Mouse (Mus musculus) layer of hippocampus, adult 2 months (tissue): Measurements from ENCODE around the gene Klhl5. TPM values are rescaled to one million over a fixed set of nuclear protein-coding genes. Genes with fewer than 3 reads are reported as not detected.
A peak's percentile ranks its signal among the peaks of the same experiment; 100 is the strongest.

Source experiments
- DNase-seq, 2 experiments: peaks; one replicate each; pipeline ENCODE4 v3.0.0; 2022; ENCODE audit warnings: low spot score in 2 of 2
- H3K27ac ChIP-seq: fragments of 200-600 bp; 2 replicates; pipeline ENCODE4 v1.8.1; 2022
- H3K4me3 ChIP-seq: fragments of 200-600 bp; 2 replicates; pipeline ENCODE4 v1.8.1; 2022; ENCODE audit warnings: mild to moderate bottlenecking
- CTCF ChIP-seq: fragments of 200-600 bp; conservative IDR thresholded peaks from 2 replicates; pipeline ENCODE4 v1.8.1; 2022; ENCODE audit warnings: antibody characterized with exemption, mild to moderate bottlenecking, moderate library complexity
- total RNA-seq, 2 experiments: library from RNA; stranded (reverse); gene quantifications; 2 replicates each; pipeline ENCODE4 v1.2.3; 2021

The Klhl5 gene
- total RNA-seq, 2 experiments from 2014 or later = 53.8 to 62.9 TPM

DNA sequence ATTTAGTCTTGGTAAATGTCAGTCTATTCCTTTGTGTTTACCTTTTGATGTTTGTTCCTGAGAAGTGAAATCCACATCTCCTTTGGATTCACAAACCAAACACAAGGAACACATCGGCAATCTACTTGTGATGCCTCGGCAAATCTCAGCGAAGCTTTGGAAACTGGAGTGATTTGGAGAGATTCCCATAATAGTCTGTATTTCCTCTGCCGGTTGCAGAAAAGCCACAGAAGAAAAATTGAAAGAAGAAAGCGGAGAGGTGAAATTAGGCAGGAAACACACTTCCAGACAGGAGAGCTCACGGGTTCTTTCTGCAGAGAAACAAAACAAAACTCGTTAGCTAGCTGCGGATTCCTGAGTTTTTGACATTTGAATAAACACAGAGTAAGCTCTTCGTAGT is 27.5 kb upstream of the Klhl5 start:
- Histone ChIP-seq H3K27ac (peak overlapping the region; percentile 78), H3K4me3 (peak overlapping the region; percentile 63)
- no peak for TF ChIP-seq CTCF
- DNase-seq = peak; percentile 14 to 43

DNA sequence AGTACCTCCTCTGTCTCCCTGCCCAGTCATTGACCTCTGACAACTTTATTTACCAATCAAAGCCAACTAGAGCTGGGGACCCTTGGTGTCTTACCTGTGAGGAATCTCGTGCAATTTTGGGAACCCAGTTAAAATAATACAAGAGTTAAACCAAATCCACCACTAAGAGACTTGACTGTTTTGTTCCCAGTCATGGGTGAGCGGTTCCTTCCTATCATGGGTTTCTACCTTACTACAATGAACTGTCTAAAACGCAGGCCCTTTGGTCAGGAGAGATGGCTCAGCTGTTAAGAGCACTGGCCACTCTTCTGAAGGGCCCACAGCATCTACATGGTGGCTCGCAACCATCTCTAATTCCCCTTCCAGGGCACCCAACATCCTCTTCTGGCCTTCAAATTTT is 25.5 kb upstream of the Klhl5 start:
- TF ChIP-seq CTCF = no peak
- DNase-seq = no peak
- Histone ChIP-seq H3K27ac (no peak overlapping the region), H3K4me3 (no peak overlapping the region)

DNA sequence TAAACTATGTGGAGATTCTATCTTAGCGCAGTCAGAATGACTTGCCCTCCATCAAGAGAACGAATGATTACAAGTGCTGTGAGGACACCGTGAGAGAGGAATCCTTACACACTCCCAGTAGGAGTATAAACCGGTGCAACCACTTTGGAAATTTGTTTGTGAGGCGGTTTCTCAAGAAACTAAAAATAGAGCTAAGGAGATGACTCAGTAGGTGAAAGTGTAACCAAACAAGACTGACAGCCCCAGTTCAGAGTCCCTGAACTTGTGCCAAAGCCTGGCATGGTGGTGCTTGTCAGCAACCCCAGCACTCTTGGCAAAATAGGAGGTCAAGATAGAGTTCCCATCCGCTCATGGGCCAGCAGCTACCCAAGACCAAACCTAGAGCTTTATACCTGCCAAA is 20.8 kb upstream of the Klhl5 start:
- DNase-seq = no peak
- H3K4me3 ChIP-seq = no peak overlapping the region
- no peak overlapping the region for H3K27ac ChIP-seq
- no peak for TF ChIP-seq CTCF

DNA sequence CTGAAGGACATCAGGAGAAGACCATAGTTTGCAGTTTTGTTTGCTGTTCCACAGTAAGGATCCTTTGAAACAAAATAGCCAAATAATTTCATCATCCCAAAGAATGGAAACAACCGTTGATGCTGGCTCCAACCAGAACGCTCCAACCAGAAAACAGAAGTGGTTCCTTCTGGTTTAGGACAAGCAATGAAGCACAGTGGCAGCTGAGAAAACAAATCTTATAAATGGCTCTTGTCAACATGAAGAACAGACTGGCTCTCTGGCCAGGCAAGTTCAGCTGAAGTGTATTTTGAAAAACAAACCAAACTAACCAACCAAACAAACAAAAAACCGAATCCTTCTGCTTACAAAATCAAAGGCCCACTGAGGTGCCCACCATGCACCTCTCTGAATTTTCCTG is 17.6 kb upstream of the Klhl5 start:
- no peak for DNase-seq
- no peak for TF ChIP-seq CTCF

DNA sequence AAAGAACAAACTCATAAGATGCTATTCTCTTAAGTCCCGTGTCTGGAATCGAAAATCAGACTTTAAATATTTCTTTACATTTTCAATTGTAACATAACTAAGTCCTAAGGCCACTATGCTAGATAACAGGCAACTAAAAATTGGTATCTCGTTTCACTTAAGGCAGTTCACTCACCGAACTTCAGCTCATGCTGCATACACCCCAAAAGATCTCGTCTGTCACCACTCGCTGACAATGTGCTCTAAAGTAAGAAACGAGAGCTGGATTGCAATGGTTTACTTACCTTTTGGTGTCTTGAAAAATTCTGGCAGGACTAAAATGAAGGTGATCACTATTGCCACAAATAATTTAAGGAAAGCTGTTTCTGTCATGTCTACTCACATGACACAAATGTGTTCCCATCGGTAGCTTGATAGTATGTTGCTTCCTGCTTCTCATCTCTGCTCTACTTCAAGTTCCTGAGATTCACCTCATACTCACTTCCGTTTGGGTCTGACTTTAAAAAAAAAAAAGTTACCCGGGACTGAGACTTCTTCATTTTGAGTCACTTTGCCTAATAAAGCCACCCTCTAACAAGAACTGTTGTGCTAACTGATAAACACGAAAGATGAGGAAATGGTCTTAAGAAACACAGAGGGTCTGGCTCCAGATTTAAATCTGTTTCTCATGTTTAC is 16.0 kb upstream of the Klhl5 start:
- no peak for TF ChIP-seq CTCF
- no peak overlapping the region for H3K27ac ChIP-seq
- H3K4me3 ChIP-seq = no peak overlapping the region
- DNase-seq = no peak

More for the DNA sequence above, 17.6 kb upstream of the Klhl5 start:
- Histone ChIP-seq H3K4me3 (no peak overlapping the region), H3K27ac (no peak overlapping the region)

DNA sequence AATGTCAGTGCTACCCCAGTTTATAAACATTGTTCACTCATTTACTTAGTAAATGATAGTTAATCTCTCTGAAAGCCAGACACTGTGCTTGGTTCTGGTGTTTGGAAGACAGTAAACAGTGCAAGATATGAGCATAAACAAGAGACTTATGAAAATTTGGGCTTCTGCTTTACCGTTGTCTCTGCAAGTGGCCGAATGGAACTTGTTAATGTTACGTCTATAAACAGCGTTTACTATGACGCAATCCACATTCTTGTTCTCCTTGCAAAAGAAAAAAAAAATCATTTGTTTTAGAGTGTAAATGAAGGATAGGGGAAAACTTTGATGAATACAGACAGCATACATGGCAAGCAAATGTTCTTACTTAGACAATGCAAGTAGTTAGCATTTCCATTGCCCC is 15.4 kb upstream of the Klhl5 start, which contains the start of gene Tmem156:
Gene Tmem156 (minus strand): TSS at position 212 of the 400 bp plus-strand sequence.
- Histone ChIP-seq H3K27ac (no peak within 1 kb of the TSS), H3K4me3 (no peak within 1 kb of the TSS)
- DNase-seq = no peak
- no peak for TF ChIP-seq CTCF

DNA sequence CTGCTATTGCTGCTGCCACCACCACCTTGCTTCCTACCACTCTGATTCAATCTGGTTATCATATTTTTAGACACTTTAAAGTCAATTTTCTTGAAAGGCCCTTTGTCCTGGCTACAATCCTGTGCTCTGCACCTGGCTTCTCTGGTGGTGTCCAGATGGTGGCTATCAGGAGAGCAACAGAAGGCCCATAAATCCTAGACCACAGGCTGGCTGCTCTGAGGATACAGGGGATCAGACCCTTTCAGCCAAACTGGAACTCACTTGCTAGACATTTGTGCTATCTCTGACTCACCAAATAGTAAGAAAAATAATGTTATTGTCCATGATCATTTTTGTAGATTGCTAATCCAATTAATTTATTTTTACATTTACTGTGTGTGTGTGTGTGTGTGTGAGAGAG is 13.6 kb upstream of the Klhl5 start:
- DNase-seq = no peak
- TF ChIP-seq CTCF = no peak
- no peak overlapping the region for H3K27ac ChIP-seq
- no peak overlapping the region for H3K4me3 ChIP-seq

DNA sequence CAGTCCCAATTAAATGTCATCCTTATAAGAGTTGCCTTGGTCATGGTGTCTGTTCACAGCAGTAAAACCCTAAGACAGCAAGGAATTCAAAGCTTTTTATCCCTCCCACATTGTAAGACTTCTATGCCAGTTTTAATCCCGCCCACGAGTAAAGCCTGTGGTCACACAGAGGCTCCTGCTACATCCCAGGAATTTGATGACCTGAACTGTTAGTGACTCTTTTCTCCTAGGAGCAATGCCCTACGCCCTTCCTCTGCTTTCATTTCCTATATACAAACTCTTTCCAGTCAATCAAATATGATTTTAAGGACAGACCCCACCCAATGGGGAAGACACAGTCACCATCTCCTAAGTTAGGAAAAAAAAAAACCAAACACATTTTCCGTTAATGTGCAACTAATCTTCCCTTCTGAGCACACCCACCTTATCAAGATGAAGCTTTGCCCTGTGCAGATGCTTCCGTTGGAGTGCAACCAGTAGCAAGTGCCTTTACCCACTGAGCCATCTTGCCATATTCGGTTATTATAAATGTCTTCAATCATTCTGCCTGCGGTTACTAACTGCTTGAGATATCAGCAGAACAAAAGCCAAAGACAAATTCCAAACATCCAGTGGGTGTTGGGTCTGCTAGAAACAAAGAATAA is 12.3 kb upstream of the Klhl5 start:
- no peak overlapping the region for H3K27ac ChIP-seq
- no peak overlapping the region for H3K4me3 ChIP-seq
- no peak for TF ChIP-seq CTCF
- no peak for DNase-seq

DNA sequence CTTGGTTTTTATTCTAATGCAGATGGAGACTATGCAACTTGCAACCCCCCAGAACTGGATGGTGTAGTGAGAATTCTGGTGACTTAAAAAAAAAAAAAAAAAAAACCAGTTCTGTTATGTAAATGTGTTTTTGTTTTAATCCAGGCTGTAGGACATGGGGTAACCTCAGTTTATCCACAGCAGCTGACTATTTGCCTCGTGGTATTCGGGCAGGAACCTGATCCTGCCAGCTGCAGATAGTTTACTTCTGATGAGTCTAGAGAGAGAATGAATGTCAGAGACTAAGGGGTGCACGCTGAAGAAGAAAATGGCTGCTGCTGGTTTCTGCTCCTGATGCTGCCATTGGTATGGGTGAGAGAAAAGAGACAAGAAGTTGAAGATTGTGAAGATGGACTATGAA is 11.3 kb upstream of the Klhl5 start:
- no peak for DNase-seq
- Histone ChIP-seq H3K4me3 (no peak overlapping the region), H3K27ac (no peak overlapping the region)
- no peak for TF ChIP-seq CTCF

DNA sequence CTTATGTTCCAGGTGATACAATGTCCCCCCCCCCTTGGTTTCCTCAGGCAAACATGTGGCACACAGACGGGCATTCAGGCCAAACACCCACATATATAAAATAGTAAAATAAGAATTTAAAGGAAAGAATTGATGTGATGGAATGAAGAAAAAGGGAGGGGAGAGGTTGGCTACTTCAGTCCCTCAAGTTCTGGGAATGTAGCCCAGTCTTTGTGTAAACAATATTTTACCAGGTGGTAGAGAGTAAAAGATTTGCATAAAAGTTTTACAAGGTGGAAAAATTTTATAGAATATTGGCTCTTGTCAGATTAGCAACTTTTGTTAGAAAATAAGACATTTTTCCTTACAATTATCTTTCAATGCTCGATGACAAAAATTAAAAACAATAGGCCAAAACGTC is 10.5 kb upstream of the Klhl5 start:
- DNase-seq = no peak
- TF ChIP-seq CTCF = no peak
- H3K27ac ChIP-seq = no peak overlapping the region
- H3K4me3 ChIP-seq = no peak overlapping the region

DNA sequence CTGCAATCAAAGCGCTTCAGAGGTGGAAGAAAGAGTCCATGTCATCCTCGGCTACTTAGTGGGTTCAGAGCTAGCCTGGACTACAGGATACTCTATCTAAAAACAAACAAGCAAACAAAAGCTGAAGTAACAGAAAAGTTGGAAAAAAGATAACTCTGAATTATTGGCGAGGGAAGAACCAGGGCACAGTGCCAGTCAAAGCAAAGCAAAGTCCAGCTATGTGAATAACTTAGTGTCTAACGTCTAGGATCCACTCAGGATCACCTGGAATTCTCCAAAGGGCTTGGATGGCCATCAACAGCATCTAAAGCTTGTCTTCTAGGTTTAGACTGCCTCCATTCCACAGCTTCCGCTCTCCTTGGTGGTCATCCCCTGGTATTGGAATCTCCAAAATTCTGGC is 9.9 kb upstream of the Klhl5 start:
- no peak for DNase-seq
- Histone ChIP-seq H3K4me3 (no peak overlapping the region), H3K27ac (no peak overlapping the region)
- TF ChIP-seq CTCF = no peak

DNA sequence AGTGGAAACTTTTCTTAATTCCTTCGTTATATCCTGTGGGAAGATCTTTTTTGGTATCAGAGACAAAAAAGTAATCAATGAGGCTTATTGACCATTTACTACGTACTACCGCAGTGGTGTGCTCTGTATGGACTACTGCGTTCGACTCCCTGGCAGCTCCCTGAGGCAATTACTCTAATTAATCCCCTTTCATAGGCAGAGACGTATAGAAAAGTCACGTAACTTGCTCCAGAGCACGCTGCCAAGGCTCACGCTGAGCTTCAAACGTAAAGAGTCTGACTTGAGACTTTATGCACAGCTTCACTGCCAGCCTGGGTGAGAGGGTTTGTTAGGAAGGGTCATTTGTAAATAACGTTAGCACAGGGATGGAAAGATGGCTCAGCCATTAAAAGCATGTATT is 7.3 kb upstream of the Klhl5 start:
- no peak for TF ChIP-seq CTCF
- Histone ChIP-seq H3K4me3 (no peak overlapping the region), H3K27ac (no peak overlapping the region)
- DNase-seq = no peak

DNA sequence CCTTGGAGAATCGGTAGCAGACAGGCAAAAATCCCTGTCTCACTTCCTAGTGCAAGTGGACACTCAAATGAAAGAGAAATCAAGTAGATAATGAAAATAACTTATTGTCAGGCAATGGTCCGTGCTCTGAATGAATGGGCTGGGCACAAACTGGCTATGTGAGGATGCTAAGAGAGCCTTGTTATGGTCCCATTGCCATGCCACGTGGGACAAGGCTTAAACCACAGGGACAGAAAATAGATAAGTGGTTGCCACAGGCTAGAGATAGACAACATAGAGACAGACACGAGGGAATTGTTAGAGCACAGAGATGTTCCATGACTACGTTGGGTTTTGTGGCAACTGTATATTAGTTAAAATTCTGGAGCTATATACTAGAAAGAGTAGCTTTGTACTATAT is 6.1 kb upstream of the Klhl5 start:
- no peak for DNase-seq
- Histone ChIP-seq H3K27ac (no peak overlapping the region), H3K4me3 (no peak overlapping the region)
- TF ChIP-seq CTCF = no peak

DNA sequence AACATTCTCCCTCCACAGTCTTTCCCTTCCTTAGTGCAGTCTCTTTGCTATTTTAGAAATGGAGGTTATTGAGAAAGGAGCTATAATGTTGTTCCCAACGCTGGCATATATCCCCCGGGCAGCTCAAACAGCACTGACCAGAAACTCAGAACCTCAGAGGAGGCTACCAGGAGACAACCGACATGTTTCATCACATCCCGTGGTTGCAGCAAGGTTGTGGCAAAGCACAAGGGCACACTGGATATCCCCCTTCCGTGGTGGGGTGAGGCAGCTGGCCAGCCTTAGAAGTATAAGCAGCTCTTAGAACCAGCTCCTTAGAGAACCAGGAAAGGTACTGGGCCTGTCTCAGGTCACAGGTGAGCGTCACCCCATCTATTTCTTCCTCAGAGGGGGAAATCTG is 5.7 kb upstream of the Klhl5 start:
- TF ChIP-seq CTCF = no peak
- Histone ChIP-seq H3K27ac (no peak overlapping the region), H3K4me3 (no peak overlapping the region)
- no peak for DNase-seq
